Mouse (Mus musculus): Measurements from ENCODE around the gene Zmiz1. TPM values are rescaled to one million over a fixed set of nuclear protein-coding genes. Genes with fewer than 3 reads are reported as not detected.
A peak's percentile ranks its signal among the peaks of the same experiment; 100 is the strongest.

Zmiz1 gene
- total RNA-seq, 2 experiments from 2014 or later, result 105 to 122 TPM

- no peak for DNase-seq (ENCODE audit: low spot score in 2 of 2)
Measured at GRCm38 (mm10) chr14:25633539-25634300, 174.7 kb downstream of the Zmiz1 start.

GRCm38 (mm10) chr14:25634328-25634727, 175.3 kb downstream of the Zmiz1 start:
- no peak for DNase-seq (ENCODE audit: low spot score in 2 of 2)

- DNase-seq (ENCODE audit: low spot score in 2 of 2), result no peak
Measured at GRCm38 (mm10) chr14:25635746-25636145, 176.8 kb downstream of the Zmiz1 start.

GRCm38 (mm10) chr14:25636297-25636696, 177.3 kb downstream of the Zmiz1 start:
- no peak for DNase-seq (ENCODE audit: low spot score in 2 of 2)

- DNase-seq (ENCODE audit: low spot score in 2 of 2), result no peak
Measured at GRCm38 (mm10) chr14:25639120-25639758, 180.3 kb downstream of the Zmiz1 start.

- DNase-seq (ENCODE audit: low spot score in 2 of 2), result no peak
Measured at GRCm38 (mm10) chr14:25639979-25640378, 181.0 kb downstream of the Zmiz1 start.

GRCm38 (mm10) chr14:25640421-25641056, 181.6 kb downstream of the Zmiz1 start:
- DNase-seq (ENCODE audit: low spot score in 2 of 2), result peak; percentile 20 to 27

GRCm38 (mm10) chr14:25641067-25641466, 182.1 kb downstream of the Zmiz1 start:
- no peak for DNase-seq (ENCODE audit: low spot score in 2 of 2)

GRCm38 (mm10) chr14:25645717-25646116, 186.7 kb downstream of the Zmiz1 start:
- DNase-seq (ENCODE audit: low spot score in 2 of 2), result no peak

GRCm38 (mm10) chr14:25646161-25646621, 187.2 kb downstream of the Zmiz1 start:
- peak in 1 of 2 experiments; percentile 34 for DNase-seq (ENCODE audit: low spot score in 2 of 2)

GRCm38 (mm10) chr14:25651131-25651530, 192.1 kb downstream of the Zmiz1 start:
- no peak for DNase-seq (ENCODE audit: low spot score in 2 of 2)

- DNase-seq (ENCODE audit: low spot score in 2 of 2), result no peak
Measured at GRCm38 (mm10) chr14:25651905-25652304, 192.9 kb downstream of the Zmiz1 start.

- DNase-seq (ENCODE audit: low spot score in 2 of 2), result no peak
Measured at GRCm38 (mm10) chr14:25654401-25655197, 195.6 kb downstream of the Zmiz1 start.

GRCm38 (mm10) chr14:25660661-25661060, 201.7 kb downstream of the Zmiz1 start:
- DNase-seq (ENCODE audit: low spot score in 2 of 2), result no peak

GRCm38 (mm10) chr14:25661185-25661920, 202.4 kb downstream of the Zmiz1 start:
- DNase-seq (ENCODE audit: low spot score in 2 of 2), result no peak

- DNase-seq (ENCODE audit: low spot score in 2 of 2), result no peak
Measured at GRCm38 (mm10) chr14:25663649-25664309, 204.8 kb downstream of the Zmiz1 start.

- DNase-seq (ENCODE audit: low spot score in 2 of 2), result no peak
Measured at GRCm38 (mm10) chr14:25664310-25664695, 205.3 kb downstream of the Zmiz1 start.

GRCm38 (mm10) chr14:25665314-25665970, 206.5 kb downstream of the Zmiz1 start:
- no peak for DNase-seq (ENCODE audit: low spot score in 2 of 2)

- no peak for DNase-seq (ENCODE audit: low spot score in 2 of 2)
Measured at GRCm38 (mm10) chr14:25666668-25667376, 207.8 kb downstream of the Zmiz1 start.
